Mouse (Mus musculus): ENCODE data around the gene Adprhl2.

DNA sequence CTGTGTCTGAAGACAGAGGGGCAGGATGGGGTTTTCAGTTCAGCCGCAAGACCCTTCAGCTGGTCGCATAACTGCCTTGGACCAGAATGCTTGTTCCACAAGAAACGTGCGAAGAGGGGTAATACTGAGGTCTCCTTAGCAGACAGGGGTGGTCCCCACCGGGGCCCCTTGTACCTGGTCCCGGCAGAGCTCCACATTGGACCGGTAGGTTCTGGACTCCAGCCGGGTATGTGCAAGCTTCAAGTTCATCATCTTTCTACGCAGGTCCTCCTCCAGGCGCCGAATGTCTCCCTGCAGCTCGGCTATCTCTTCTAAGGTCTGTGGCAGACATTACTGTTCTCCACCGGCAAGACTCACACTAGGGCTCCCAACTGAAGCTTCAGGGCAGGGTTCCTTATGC lies 1.1 kb upstream of the Adprhl2 start:
- TF ChIP-seq CTCF (IDR thresholded peaks at IDR 0.05; ENCODE audit: borderline replicate concordance, insufficient read depth, low read length) (no peak), POLR2A (IDR thresholded peaks at IDR 0.05; ENCODE audit: low read depth, low read length) (no peak)
